Mouse (Mus musculus) stomach, postnatal 0 days (tissue): ENCODE measurements around the gene Col25a1.

Experiments used
- CTCF ChIP-seq: IDR thresholded peaks from 2 replicates; pipeline ENCODE4 v1.5.1; 2016; ENCODE audit warnings: antibody characterized with exemption, low read depth, mild to moderate bottlenecking, moderate library complexity
- EP300 ChIP-seq: optimal IDR thresholded peaks from 2 replicates; pipeline ENCODE3; 2016; ENCODE audit warnings: antibody characterized with exemption

GRCm38 (mm10) chr3:130160902-130161301 lies 29.6 kb downstream of the Col25a1 start:
- TF ChIP-seq CTCF (no peak), EP300 (no peak)
